ENCODE assay signal across 19 mouse cellular contexts in genomic region chr5:113217076-113217475, GRCm38 (mm10). TPM values are rescaled to one million over a fixed set of nuclear protein-coding genes. Genes with fewer than 3 reads are reported as not detected.
DNase-seq lines count a peak whose midpoint lies in the region; ATAC-seq and TF ChIP-seq lines count a peak whose summit lies in the region.
"Had no signal": no experiment of that assay in that cellular context is flagged by ENCODE, and none has a peak within 500 bp of the region (broad histone marks: within the 10 kb centered on the region; RNA-seq: fewer than 3 reads in every experiment).

No protein-coding gene starts in this region.

- ATAC-seq in intestine, embryonic 15.5 days, result no peak; the same call in 1 of the 2 replicates
- no peak for ATAC-seq in stomach, embryonic 16.5 days (ENCODE audit: insufficient read depth, low FRiP score)
- ATAC-seq: forebrain, embryonic 15.5 days; midbrain, embryonic 15.5 days had no signal

- H3K27me3 ChIP-seq in kidney, adult 2 months (replicated peaks; ENCODE audit: control insufficient read depth, insufficient read depth, low read length), result no peaks in the 10 kb centered on the region
- no peaks in the 10 kb centered on the region for H3K27me3 ChIP-seq in intestine, embryonic 15.5 days (replicated peaks)
- H3K27me3 ChIP-seq in stomach, embryonic 16.5 days (ENCODE audit: control insufficient read depth, insufficient read depth, low read length), result no peaks in the 10 kb centered on the region
- peaks cover 18% of the 10 kb centered on the region for H3K27me3 ChIP-seq in midbrain, embryonic 10.5 days (ENCODE audit: low read depth, poor library complexity, severe bottlenecking)
- H3K27me3 ChIP-seq: forebrain, embryonic 15.5 days; midbrain, embryonic 15.5 days had no signal

- no peak overlapping the region for H3K4me3 ChIP-seq in kidney, adult 2 months (ENCODE audit: insufficient read depth, low read depth, low read length)
- H3K4me3 ChIP-seq in intestine, embryonic 15.5 days (replicated peaks), result no peak overlapping the region
- no peak overlapping the region for H3K4me3 ChIP-seq in stomach, embryonic 16.5 days (replicated peaks; ENCODE audit: low read length)
- no peak overlapping the region for H3K4me3 ChIP-seq in midbrain, embryonic 10.5 days
- H3K4me3 ChIP-seq: forebrain, embryonic 15.5 days; heart, embryonic 15.5 days; limb, embryonic 15.5 days; lung, embryonic 15.5 days; midbrain, embryonic 15.5 days had no signal

- WGBS in kidney, adult 2 months, result 34% methylated on average over 12 of the region's 12 CpGs
- WGBS in intestine, embryonic 15.5 days, result 55% methylated on average over 12 of the region's 12 CpGs
- 51% methylated on average over 12 of the region's 12 CpGs for WGBS in stomach, embryonic 16.5 days
- 91% methylated on average over 12 of the region's 12 CpGs for WGBS in midbrain, embryonic 10.5 days

- TF ChIP-seq CTCF in kidney, adult 2 months (conservative IDR thresholded peaks at IDR 0.05; ENCODE audit: insufficient read depth, insufficient read length, low read depth, low read length), result no peak

- H3K4me2 ChIP-seq in intestine, embryonic 15.5 days (replicated peaks), result peak overlapping the region; percentile 22; the same call in 1 of the 2 replicates
- no peak overlapping the region for H3K4me2 ChIP-seq in stomach, embryonic 16.5 days (ENCODE audit: low read depth, low read length)
- H3K4me2 ChIP-seq: forebrain, embryonic 15.5 days; heart, embryonic 15.5 days; limb, embryonic 15.5 days; lung, embryonic 15.5 days; midbrain, embryonic 15.5 days had no signal

- no peak for TF ChIP-seq POLR2A in kidney, adult 2 months (IDR thresholded peaks at IDR 0.05; ENCODE audit: low read depth, low read length)

- no peaks in the 10 kb centered on the region for H3K9me3 ChIP-seq in intestine, embryonic 15.5 days
- no peaks in the 10 kb centered on the region for H3K9me3 ChIP-seq in stomach, embryonic 16.5 days (replicated peaks; ENCODE audit: control insufficient read depth, low read length)
- H3K9me3 ChIP-seq in midbrain, embryonic 10.5 days (replicated peaks), result no peaks in the 10 kb centered on the region
- H3K9me3 ChIP-seq: heart, embryonic 15.5 days; limb, embryonic 15.5 days; lung, embryonic 15.5 days; midbrain, embryonic 15.5 days had no signal

- peak overlapping the region; percentile 83 for H3K27ac ChIP-seq in kidney, adult 2 months (ENCODE audit: insufficient read depth, low read depth, low read length)
- H3K27ac ChIP-seq in intestine, embryonic 15.5 days, result peak overlapping the region; percentile 45; the same call in 1 of the 2 replicates
- peak overlapping the region; percentile 47; the same call in 1 of the 2 replicates for H3K27ac ChIP-seq in stomach, embryonic 16.5 days (ENCODE audit: low read length)
- no peak overlapping the region for H3K27ac ChIP-seq in midbrain, embryonic 10.5 days (replicated peaks)
- H3K27ac ChIP-seq: forebrain, embryonic 15.5 days; heart, embryonic 15.5 days; lung, embryonic 15.5 days; midbrain, embryonic 15.5 days had no signal

- peak; percentile 74 for DNase-seq in kidney, adult 2 months
- DNase-seq in kidney, adult 11 months, result no peak
- DNase-seq in kidney, postnatal 10 days, result peak; percentile 70
- DNase-seq in midbrain, embryonic 10.5 days (ENCODE audit: low spot score), result no peak
- DNase-seq in urinary bladder, adult 2 months (ENCODE audit: low spot score), result no peak
- DNase-seq: adrenal gland, postnatal 10 days; B cell, adult 2 months; cerebellum, adult 11-12 months; cerebellum, postnatal 25 days had no signal

- H3K9ac ChIP-seq in intestine, embryonic 15.5 days, result peak overlapping the region; percentile 10; the same call in 1 of the 2 replicates
- 0 out of 2 replicates have a peak overlapping the region, but pooled peaks have one; percentile 13 for H3K9ac ChIP-seq in stomach, embryonic 16.5 days (ENCODE audit: low read length)
- H3K9ac ChIP-seq: forebrain, embryonic 15.5 days; heart, embryonic 15.5 days; limb, embryonic 15.5 days; lung, embryonic 15.5 days; midbrain, embryonic 15.5 days had no signal

- no peaks in the 10 kb centered on the region for H3K36me3 ChIP-seq in kidney, adult 2 months (ENCODE audit: control insufficient read depth, insufficient read depth, low read length)
- H3K36me3 ChIP-seq in intestine, embryonic 15.5 days, result no peaks in the 10 kb centered on the region
- no peaks in the 10 kb centered on the region for H3K36me3 ChIP-seq in stomach, embryonic 16.5 days (ENCODE audit: control insufficient read depth, insufficient read depth, low read length)
- no peaks in the 10 kb centered on the region for H3K36me3 ChIP-seq in midbrain, embryonic 10.5 days
- H3K36me3 ChIP-seq: forebrain, embryonic 15.5 days; heart, embryonic 15.5 days; limb, embryonic 15.5 days; lung, embryonic 15.5 days; midbrain, embryonic 15.5 days had no signal

- H3K4me1 ChIP-seq in kidney, adult 2 months (ENCODE audit: control insufficient read depth, insufficient read depth, low read length), result peaks cover 59% of the 10 kb centered on the region
- H3K4me1 ChIP-seq in intestine, embryonic 15.5 days (replicated peaks), result peaks cover 31% of the 10 kb centered on the region
- peaks cover 41% of the 10 kb centered on the region for H3K4me1 ChIP-seq in stomach, embryonic 16.5 days (ENCODE audit: control insufficient read depth, insufficient read depth, low read length)
- peaks cover 33% of the 10 kb centered on the region for H3K4me1 ChIP-seq in midbrain, embryonic 10.5 days

RNA-seq across cellular contexts. Expression of gene 2900026A02Rik, which starts 4.0 kb away (rescaled TPM):
- polyA plus RNA-seq in kidney, adult 2 months (2012; rRNA removed), result 14.3 and 15.0 TPM in 2 replicates
- 10.0 and 10.7 TPM in 2 replicates for polyA plus RNA-seq in intestine, embryonic 15.5 days (2015; fragmentation: Nextera tagmentation; extraction: Ambion mirVana)
- polyA plus RNA-seq in stomach, embryonic 16.5 days (2015; fragmentation: Nextera tagmentation; extraction: Ambion mirVana), result 14.9 TPM in 2 replicates
- 2.7 and 2.9 TPM in 2 replicates for polyA plus RNA-seq in midbrain, embryonic 10.5 days (2016; fragmentation: Nextera tagmentation; extraction: Ambion mirVana)
- 18.1 and 24.9 TPM in 2 replicates for polyA plus RNA-seq in urinary bladder, adult 2 months (2012; rRNA removed)

RNA-seq across cellular contexts. Expression of gene Tmem211, which starts 9.6 kb away (rescaled TPM):
- not detected in 2 replicates for polyA plus RNA-seq in kidney, adult 2 months (2012; rRNA removed)
- not detected in 2 replicates for polyA plus RNA-seq in intestine, embryonic 15.5 days (2015; fragmentation: Nextera tagmentation; extraction: Ambion mirVana)
- 1.3 and 1.5 TPM in 2 replicates for polyA plus RNA-seq in stomach, embryonic 16.5 days (2015; fragmentation: Nextera tagmentation; extraction: Ambion mirVana)
- polyA plus RNA-seq in midbrain, embryonic 10.5 days (2016; fragmentation: Nextera tagmentation; extraction: Ambion mirVana), result 0.10 TPM in 1 of 2 replicates, not detected in the other
- polyA plus RNA-seq in urinary bladder, adult 2 months (2012; rRNA removed), result 0.06 TPM in 1 of 2 replicates, not detected in the other
- polyA plus RNA-seq: forebrain, embryonic 15.5 days; heart, embryonic 15.5 days; intestine, embryonic 14.5 days; lung, embryonic 15.5 days; spleen, adult 2 months; testis, adult 2 months had no signal

Comparison
In these comparisons a context has a peak if more than half of its experiments do, and no peak if none do; other contexts are left out.
1. DNase-seq: peak in kidney, adult 2 months (single experiment) and kidney, postnatal 10 days (single experiment); none in kidney, adult 11 months (single experiment), midbrain, embryonic 10.5 days (single experiment) and urinary bladder, adult 2 months (single experiment).